Mouse (Mus musculus): ENCODE data around the gene Slc28a2.

DNA sequence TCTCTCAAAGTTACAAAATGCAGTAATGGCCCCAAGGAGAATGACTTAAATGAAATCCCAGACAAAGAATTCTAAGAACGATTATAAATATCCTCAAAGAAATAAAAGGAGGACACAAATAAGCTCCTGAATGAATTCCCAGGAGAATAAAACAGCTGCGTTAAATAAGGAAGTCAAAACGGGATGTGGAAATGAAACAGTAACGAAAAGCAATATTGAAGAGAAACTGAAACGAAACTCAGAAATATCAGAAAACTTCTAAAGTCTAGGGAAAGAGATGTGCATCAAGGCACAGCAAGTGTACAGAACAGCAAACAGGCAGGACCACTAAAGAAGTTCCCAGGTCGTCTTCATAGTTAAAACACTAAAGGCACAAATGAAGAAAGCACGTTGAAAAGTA, 17.3 kb upstream of the Slc28a2 start:
- TF ChIP-seq POLR2A (IDR thresholded peaks at IDR 0.05; ENCODE audit: low read depth, low read length) = no peak
- TF ChIP-seq CTCF (IDR thresholded peaks at IDR 0.05; ENCODE audit: extremely low read depth, insufficient read depth, insufficient read length, insufficient replicate concordance) = no peak

Measured in spleen, adult 2 months (tissue).